Mouse (Mus musculus): ENCODE measurements around the gene Myo9a. TPM values are rescaled to one million over a fixed set of nuclear protein-coding genes. Genes with fewer than 3 reads are reported as not detected.
"Not testable (repeated sequence)": the region's sequence is repeated elsewhere in the genome, so short reads cannot be mapped to it uniquely, and the experiment has no call there.

The Myo9a gene
- polyA plus RNA-seq, 1 experiment = 7.5 TPM

- 63% methylated on average over 2 of the region's 2 CpGs for WGBS
- Histone ChIP-seq H3K4me3 (replicated peaks; ENCODE audit: control insufficient read depth, low read depth, low read length) (no peak overlapping the region), H3K4me1 (ENCODE audit: control insufficient read depth, insufficient read depth, low read length) (no peaks in the 10 kb centered on the region), H3K27ac (ENCODE audit: control insufficient read depth, insufficient read depth, low read depth, low read length, poor library complexity) (no peak overlapping the region)
- no peak for TF ChIP-seq POLR2A (IDR thresholded peaks at IDR 0.05; ENCODE audit: borderline replicate concordance, control insufficient read depth, low read depth, low read length)
- TF ChIP-seq CTCF (IDR thresholded peaks at IDR 0.05; ENCODE audit: control insufficient read depth, insufficient read depth, low read length) = no peak
These were observed 10.1 kb upstream of the Myo9a start for GRCm38 (mm10) chr9:59740593-59740992.

GRCm38 (mm10) chr9:59743903-59744302, 6.8 kb upstream of the Myo9a start:
- TF ChIP-seq POLR2A (IDR thresholded peaks at IDR 0.05; ENCODE audit: borderline replicate concordance, control insufficient read depth, low read depth, low read length) = no peak
- no peak overlapping the region for H3K4me3 ChIP-seq (replicated peaks; ENCODE audit: control insufficient read depth, low read depth, low read length)
- WGBS = 85% methylated on average over 3 of the region's 3 CpGs
- no peak overlapping the region for H3K27ac ChIP-seq (ENCODE audit: control insufficient read depth, insufficient read depth, low read depth, low read length, poor library complexity)
- H3K4me1 ChIP-seq (ENCODE audit: control insufficient read depth, insufficient read depth, low read length) = no peaks in the 10 kb centered on the region; the same call in 1 of the 2 replicates

GRCm38 (mm10) chr9:59748387-59748786, 2.3 kb upstream of the Myo9a start:
- H3K4me3 ChIP-seq (replicated peaks; ENCODE audit: control insufficient read depth, low read depth, low read length) = no peak overlapping the region
- H3K27ac ChIP-seq (ENCODE audit: control insufficient read depth, insufficient read depth, low read depth, low read length, poor library complexity) = no peak overlapping the region
- peaks cover 1% of the 10 kb centered on the region for H3K4me1 ChIP-seq (ENCODE audit: control insufficient read depth, insufficient read depth, low read length)
- TF ChIP-seq CTCF (IDR thresholded peaks at IDR 0.05; ENCODE audit: control insufficient read depth, insufficient read depth, low read length) = no peak
- 77% methylated on average over 2 of the region's 2 CpGs for WGBS

GRCm38 (mm10) chr9:59748969-59749368, 1.7 kb upstream of the Myo9a start:
- Histone ChIP-seq H3K4me3 (replicated peaks; ENCODE audit: control insufficient read depth, low read depth, low read length) (no peak overlapping the region), H3K4me1 (ENCODE audit: control insufficient read depth, insufficient read depth, low read length) (peaks cover 1% of the 10 kb centered on the region), H3K27ac (ENCODE audit: control insufficient read depth, insufficient read depth, low read depth, low read length, poor library complexity) (peak overlapping the region; percentile 3; the same call in 1 of the 2 replicates)
- TF ChIP-seq POLR2A (IDR thresholded peaks at IDR 0.05; ENCODE audit: borderline replicate concordance, control insufficient read depth, low read depth, low read length) (no peak), CTCF (IDR thresholded peaks at IDR 0.05; ENCODE audit: control insufficient read depth, insufficient read depth, low read length) (no peak)
- WGBS = 82% methylated on average over 11 of the region's 11 CpGs

- WGBS = 29% methylated on average over 12 of the region's 12 CpGs
- TF ChIP-seq POLR2A (IDR thresholded peaks at IDR 0.05; ENCODE audit: borderline replicate concordance, control insufficient read depth, low read depth, low read length) (no peak), CTCF (IDR thresholded peaks at IDR 0.05; ENCODE audit: control insufficient read depth, insufficient read depth, low read length) (no peak)
- Histone ChIP-seq H3K4me3 (replicated peaks; ENCODE audit: control insufficient read depth, low read depth, low read length) (peak overlapping the region; percentile 72), H3K4me1 (ENCODE audit: control insufficient read depth, insufficient read depth, low read length) (peaks cover 1% of the 10 kb centered on the region), H3K27ac (ENCODE audit: control insufficient read depth, insufficient read depth, low read depth, low read length, poor library complexity) (no peak overlapping the region)
These were observed 973 bp upstream of the Myo9a start for GRCm38 (mm10) chr9:59749581-59750265.

- Histone ChIP-seq H3K27ac (ENCODE audit: control insufficient read depth, insufficient read depth, low read depth, low read length, poor library complexity) (peak overlapping the region; percentile 94), H3K4me1 (ENCODE audit: control insufficient read depth, insufficient read depth, low read length) (peaks cover 1% of the 10 kb centered on the region), H3K4me3 (replicated peaks; ENCODE audit: control insufficient read depth, low read depth, low read length) (peak overlapping the region; percentile 92)
- WGBS = under 1% methylated on average over 48 of the region's 49 CpGs
- TF ChIP-seq POLR2A (IDR thresholded peaks at IDR 0.05; ENCODE audit: borderline replicate concordance, control insufficient read depth, low read depth, low read length) (peak; percentile 37; the same call in 1 of the 2 replicates), CTCF (IDR thresholded peaks at IDR 0.05; ENCODE audit: control insufficient read depth, insufficient read depth, low read length) (no peak)
These were observed 428 bp downstream of the Myo9a start for GRCm38 (mm10) chr9:59751066-59751581.

- H3K4me3 ChIP-seq (replicated peaks; ENCODE audit: control insufficient read depth, low read depth, low read length) = peak overlapping the region; percentile 42
- TF ChIP-seq CTCF (IDR thresholded peaks at IDR 0.05; ENCODE audit: control insufficient read depth, insufficient read depth, low read length) (no peak), POLR2A (IDR thresholded peaks at IDR 0.05; ENCODE audit: borderline replicate concordance, control insufficient read depth, low read depth, low read length) (no peak)
- no peak overlapping the region for H3K27ac ChIP-seq (ENCODE audit: control insufficient read depth, insufficient read depth, low read depth, low read length, poor library complexity)
- H3K4me1 ChIP-seq (ENCODE audit: control insufficient read depth, insufficient read depth, low read length) = peaks cover 1% of the 10 kb centered on the region
- WGBS = 1% methylated on average over 2 of the region's 2 CpGs
These were observed 1.3 kb downstream of the Myo9a start for GRCm38 (mm10) chr9:59751966-59752365.

- H3K27ac ChIP-seq (ENCODE audit: control insufficient read depth, insufficient read depth, low read depth, low read length, poor library complexity) = no peak overlapping the region
- no peak overlapping the region for H3K4me3 ChIP-seq (replicated peaks; ENCODE audit: control insufficient read depth, low read depth, low read length)
- 17% methylated on average over 2 of the region's 2 CpGs for WGBS
- no peak for TF ChIP-seq POLR2A (IDR thresholded peaks at IDR 0.05; ENCODE audit: borderline replicate concordance, control insufficient read depth, low read depth, low read length)
- TF ChIP-seq CTCF (IDR thresholded peaks at IDR 0.05; ENCODE audit: control insufficient read depth, insufficient read depth, low read length) = no peak
- peaks cover 1% of the 10 kb centered on the region for H3K4me1 ChIP-seq (ENCODE audit: control insufficient read depth, insufficient read depth, low read length)
These were observed 4.5 kb downstream of the Myo9a start for GRCm38 (mm10) chr9:59755199-59755598.

- not testable (repeated sequence) for H3K27ac ChIP-seq (ENCODE audit: control insufficient read depth, insufficient read depth, low read depth, low read length, poor library complexity); H3K4me3 ChIP-seq (replicated peaks; ENCODE audit: control insufficient read depth, low read depth, low read length); H3K4me1 ChIP-seq (ENCODE audit: control insufficient read depth, insufficient read depth, low read length)
- WGBS = 92% methylated on average over 2 of the region's 3 CpGs
These were observed 6.3 kb downstream of the Myo9a start for GRCm38 (mm10) chr9:59757016-59757415.

Measured in bone marrow, adult 2 months (tissue).